Mouse (Mus musculus): ENCODE results near the gene Olfr771. TPM values are rescaled to one million over a fixed set of nuclear protein-coding genes. Genes with fewer than 3 reads are reported as not detected.
"Not testable (repeated sequence)": the region's sequence is repeated elsewhere in the genome, so short reads cannot be mapped to it uniquely, and the experiment has no call there.

Gene Olfr771
- not detected in 2 replicates for total RNA-seq (2017)

- no peak for ATAC-seq (replicated peaks in 1 of 2; ENCODE audit: insufficient read depth in 1 of 2, low FRiP score in 2 of 2, low TSS enrichment in 1 of 2, low read depth in 1 of 2, poor library complexity in 2 of 2, severe bottlenecking in 2 of 2)
Measured at GRCm38 (mm10) chr10:129164651-129165050, at the start of gene Olfr771. Gene Olfr771 (minus strand): TSS chr10:129164751.

- ATAC-seq (replicated peaks in 1 of 2; ENCODE audit: insufficient read depth in 1 of 2, low FRiP score in 2 of 2, low TSS enrichment in 1 of 2, low read depth in 1 of 2, poor library complexity in 2 of 2, severe bottlenecking in 2 of 2) = not testable (repeated sequence)
Measured at GRCm38 (mm10) chr10:129187319-129187718, 22.8 kb upstream of the Olfr771 start, which contains the start of gene Olfr773. Gene Olfr773 (minus strand): TSS chr10:129187419.

GRCm38 (mm10) chr10:129177821-129178220, 13.3 kb upstream of the Olfr771 start, which contains the start of gene Olfr772:
Gene Olfr772 (minus strand): TSS chr10:129177921.
- not testable (repeated sequence) for ATAC-seq (replicated peaks in 1 of 2; ENCODE audit: insufficient read depth in 1 of 2, low FRiP score in 2 of 2, low TSS enrichment in 1 of 2, low read depth in 1 of 2, poor library complexity in 2 of 2, severe bottlenecking in 2 of 2)

- no peak for ATAC-seq (replicated peaks in 1 of 2; ENCODE audit: insufficient read depth in 1 of 2, low FRiP score in 2 of 2, low TSS enrichment in 1 of 2, low read depth in 1 of 2, poor library complexity in 2 of 2, severe bottlenecking in 2 of 2)
Measured at GRCm38 (mm10) chr10:129138898-129139297, 25.7 kb downstream of the Olfr771 start, which contains the start of gene Olfr770. Gene Olfr770 (minus strand): TSS chr10:129138998.

- no peak for ATAC-seq (replicated peaks in 1 of 2; ENCODE audit: insufficient read depth in 1 of 2, low FRiP score in 2 of 2, low TSS enrichment in 1 of 2, low read depth in 1 of 2, poor library complexity in 2 of 2, severe bottlenecking in 2 of 2)
Measured at GRCm38 (mm10) chr10:129117761-129118160, 46.8 kb downstream of the Olfr771 start, which contains the start of gene Olfr769. Gene Olfr769 (minus strand): TSS chr10:129117861.

GRCm38 (mm10) chr10:129115146-129115545, 49.4 kb downstream of the Olfr771 start:
- ATAC-seq (replicated peaks in 1 of 2; ENCODE audit: insufficient read depth in 1 of 2, low FRiP score in 2 of 2, low TSS enrichment in 1 of 2, low read depth in 1 of 2, poor library complexity in 2 of 2, severe bottlenecking in 2 of 2) = no peak

Other genes starting within 250 kb of the Olfr771 start
- gene Rdh5, start 241.9 kb downstream of the Olfr771 start, total RNA-seq (2017) = 1.3 and 5.1 TPM in 2 replicates
- gene Bloc1s1, start 240.7 kb downstream of the Olfr771 start, total RNA-seq (2017) = 52.2 and 102 TPM in 2 replicates
- not detected in 2 replicates for gene Itga7, start 230.9 kb downstream of the Olfr771 start, total RNA-seq (2017)
- not detected in 2 replicates for gene Mettl7b, start 203.8 kb downstream of the Olfr771 start, total RNA-seq (2017)
- not detected in 2 replicates for gene Olfr9, start 175.3 kb downstream of the Olfr771 start, total RNA-seq (2017)
- not detected in 2 replicates for gene Olfr763, start 154.0 kb downstream of the Olfr771 start, total RNA-seq (2017)
- not detected in 2 replicates for gene Olfr764-ps1, start 124.9 kb downstream of the Olfr771 start, total RNA-seq (2017)
- not detected in 2 replicates for gene Olfr765, start 114.8 kb downstream of the Olfr771 start, total RNA-seq (2017)
- gene Olfr766-ps1, start 95.8 kb downstream of the Olfr771 start, total RNA-seq (2017) = not detected in 2 replicates
- not detected in 2 replicates for gene Olfr767, start 81.8 kb downstream of the Olfr771 start, total RNA-seq (2017)
- gene Olfr768, start 65.4 kb downstream of the Olfr771 start, total RNA-seq (2017) = not detected in 2 replicates
- gene Olfr769, start 46.9 kb downstream of the Olfr771 start, total RNA-seq (2017) = not detected in 2 replicates
- gene Olfr770, start 25.8 kb downstream of the Olfr771 start, total RNA-seq (2017) = not detected in 2 replicates
- gene Olfr772, start 13.2 kb upstream of the Olfr771 start, total RNA-seq (2017) = not detected in 2 replicates
- not detected in 2 replicates for gene Olfr773, start 22.7 kb upstream of the Olfr771 start, total RNA-seq (2017)
- not detected in 2 replicates for gene Olfr774, start 71.5 kb upstream of the Olfr771 start, total RNA-seq (2017)
- gene Olfr775, start 83.7 kb upstream of the Olfr771 start, total RNA-seq (2017) = not detected in 2 replicates
- gene Olfr776, start 94.4 kb upstream of the Olfr771 start, total RNA-seq (2017) = not detected in 2 replicates
- gene Olfr777, start 106.7 kb upstream of the Olfr771 start, total RNA-seq (2017) = not detected in 2 replicates
- gene Olfr780, start 153.4 kb upstream of the Olfr771 start, total RNA-seq (2017) = not detected in 2 replicates
- not detected in 2 replicates for gene Olfr781, start 164.1 kb upstream of the Olfr771 start, total RNA-seq (2017)
- gene Olfr782, start 184.1 kb upstream of the Olfr771 start, total RNA-seq (2017) = not detected in 2 replicates
- gene Olfr784, start 219.3 kb upstream of the Olfr771 start, total RNA-seq (2017) = not detected in 2 replicates
- not detected in 2 replicates for gene Olfr785, start 240.7 kb upstream of the Olfr771 start, total RNA-seq (2017)

Measured in hematopoietic stem cell, adult 5-6 weeks (primary cell).